Mouse (Mus musculus) myocyte (in vitro differentiated cells): ENCODE results near the gene Tomm7.

Experiments used
- CEBPB ChIP-seq: IDR thresholded peaks from 2 replicates; pipeline ENCODE4 v1.6.1; 2011; ENCODE audit warnings: mild to moderate bottlenecking, moderate library complexity; ENCODE audit not compliant: poor library complexity, insufficient read depth, severe bottlenecking
- MAX ChIP-seq: IDR thresholded peaks from one replicate; pipeline ENCODE4 v1.6.1; 2011; ENCODE audit warnings: low read depth, mild to moderate bottlenecking, control low read depth
- MYOD1 ChIP-seq, 3 experiments: IDR thresholded peaks; one replicate each; pipeline ENCODE4 v1.6.1; 2011; ENCODE audit warnings: control low read depth in 2 of 3, low read depth in 2 of 3, mild to moderate bottlenecking in 2 of 3, moderate library complexity in 1 of 3; ENCODE audit not compliant: insufficient read length in 2 of 3, control insufficient read depth in 1 of 3
- MYOG ChIP-seq, 3 experiments: IDR thresholded peaks; one replicate each; pipeline ENCODE4 v1.6.1; 2011; ENCODE audit warnings: control low read depth in 2 of 3, low read depth in 2 of 3, mild to moderate bottlenecking in 2 of 3; ENCODE audit not compliant: insufficient read length in 2 of 3, control insufficient read depth in 1 of 3, insufficient read depth in 1 of 3
- POLR2A ChIP-seq: IDR thresholded peaks from one replicate; pipeline ENCODE4 v1.6.1; 2011; ENCODE audit warnings: low read depth, mild to moderate bottlenecking, control low read depth, moderate library complexity; ENCODE audit not compliant: insufficient read length
- POLR2AphosphoS2 ChIP-seq: IDR thresholded peaks from one replicate; pipeline ENCODE4 v1.6.1; 2011; ENCODE audit warnings: low read depth, control low read depth; ENCODE audit not compliant: insufficient read length
- REST ChIP-seq: IDR thresholded peaks from one replicate; pipeline ENCODE4 v1.6.1; 2011; ENCODE audit warnings: mild to moderate bottlenecking, control low read depth, moderate library complexity; ENCODE audit not compliant: insufficient read depth, insufficient read length
- SRF ChIP-seq: IDR thresholded peaks from one replicate; pipeline ENCODE4 v1.6.1; 2011; ENCODE audit warnings: low read depth; ENCODE audit not compliant: control insufficient read depth, insufficient read length
- TCF12 ChIP-seq: IDR thresholded peaks from one replicate; pipeline ENCODE4 v1.6.1; 2011; ENCODE audit warnings: mild to moderate bottlenecking, control low read depth; ENCODE audit not compliant: poor library complexity, insufficient read depth, severe bottlenecking
- TCF3 ChIP-seq: IDR thresholded peaks from one replicate; pipeline ENCODE4 v1.6.1; 2011; ENCODE audit warnings: low read depth, control low read depth; ENCODE audit not compliant: insufficient read length
- USF1 ChIP-seq: IDR thresholded peaks from one replicate; pipeline ENCODE4 v1.6.1; 2011; ENCODE audit warnings: low read depth, mild to moderate bottlenecking, control low read depth, moderate library complexity

DNA sequence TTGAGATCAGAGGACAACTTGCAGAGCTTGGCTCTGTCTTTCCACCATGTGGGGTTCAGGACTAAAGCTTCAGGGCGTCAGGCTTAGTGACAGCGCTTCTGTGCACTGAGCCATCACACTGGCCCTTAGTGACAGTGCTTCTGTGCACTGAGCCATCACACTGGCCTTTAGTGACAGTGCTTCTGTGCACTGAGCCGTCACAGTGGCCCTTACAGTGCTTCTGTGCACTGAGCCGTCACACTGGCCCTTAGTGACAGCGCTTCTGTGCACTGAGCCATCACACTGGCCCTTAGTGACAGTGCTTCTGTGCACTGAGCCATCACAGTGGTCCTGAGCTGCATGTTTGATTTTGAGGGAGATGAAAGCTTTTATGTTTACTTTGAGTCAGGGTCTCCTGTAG is 29.1 kb downstream of the Tomm7 start:
- no peak for TF ChIP-seq USF1
- TF ChIP-seq POLR2A = no peak
- TF ChIP-seq MAX = no peak
- TF ChIP-seq TCF12 = no peak
- no peak for TF ChIP-seq REST
- TF ChIP-seq TCF3 = no peak
- no peak for TF ChIP-seq MYOD1 (IDR thresholded peaks at IDR 0.05; ENCODE audit: control insufficient read depth in 1 of 3, insufficient read length in 2 of 3, low read depth in 2 of 3)
- no peak for TF ChIP-seq CEBPB
- no peak for TF ChIP-seq MYOG (IDR thresholded peaks at IDR 0.05; ENCODE audit: control insufficient read depth in 1 of 3, insufficient read depth in 1 of 3, insufficient read length in 2 of 3, low read depth in 2 of 3)
- no peak for TF ChIP-seq SRF
- TF ChIP-seq POLR2AphosphoS2 = no peak
